Mouse (Mus musculus): ENCODE data around the gene 1810013L24Rik. TPM values are rescaled to one million over a fixed set of nuclear protein-coding genes. Genes with fewer than 3 reads are reported as not detected.

The 1810013L24Rik gene
- total and polyA plus RNA-seq, 3 experiments = 27.1 to 47.7 (median 30.0) TPM

- Histone ChIP-seq H3K4me3 (replicated peaks in 1 of 3; ENCODE audit: low read depth in 2 of 3, low read length in 2 of 3, poor library complexity in 1 of 3) (no peak overlapping the region), H3K4me2 (ENCODE audit: insufficient read depth, low read depth, poor library complexity, severe bottlenecking) (no peak overlapping the region), H3K27ac (ENCODE audit: insufficient read depth, low read depth) (no peak overlapping the region), H3K9me3 (replicated peaks; ENCODE audit: low read length) (no peaks in the 10 kb centered on the region), H3K9ac (ENCODE audit: insufficient read depth, low read depth) (no peak overlapping the region), H3K79me2 (replicated peaks; ENCODE audit: control insufficient read depth, extremely low read depth, insufficient read depth, poor library complexity, severe bottlenecking) (peaks cover 80% of the 10 kb centered on the region), H3K27me3 (replicated peaks) (no peaks in the 10 kb centered on the region), H3K4me1 (ENCODE audit: control insufficient read depth in 1 of 2, insufficient read depth in 2 of 2) (peaks cover 2 to 78% of the 10 kb centered on the region in 2 experiments), H3K36me3 (replicated peaks in 1 of 2; ENCODE audit: control insufficient read depth in 1 of 2, insufficient read depth in 1 of 2, low read length in 1 of 2) (peaks cover 41 to 87% of the 10 kb centered on the region in 2 experiments)
- no peak for DNase-seq (ENCODE audit: extremely low read depth)
- TF ChIP-seq NRF1 (IDR thresholded peaks at IDR 0.05; ENCODE audit: low read depth, low read length) = no peak
- TF ChIP-seq TBP (conservative IDR thresholded peaks at IDR 0.05; ENCODE audit: low read depth, low read length) = no peak
- no peak for TF ChIP-seq E2F4 (IDR thresholded peaks at IDR 0.05; ENCODE audit: insufficient replicate concordance, low read depth, low read length)
- TF ChIP-seq RAD21 (IDR thresholded peaks at IDR 0.05; ENCODE audit: low read depth, low read length) = no peak
- TF ChIP-seq CHD2 (IDR thresholded peaks at IDR 0.05; ENCODE audit: low read length) = no peak
- TF ChIP-seq PAX5 (IDR thresholded peaks at IDR 0.05; ENCODE audit: low read length) = no peak
- no peak for TF ChIP-seq MXI1 (IDR thresholded peaks at IDR 0.05; ENCODE audit: low read depth, low read length)
- no peak for TF ChIP-seq JUND (conservative IDR thresholded peaks at IDR 0.05; ENCODE audit: low read depth, low read length)
- TF ChIP-seq TCF12 (IDR thresholded peaks at IDR 0.05; ENCODE audit: low read depth, low read length) = no peak
- TF ChIP-seq IRF4 (IDR thresholded peaks at IDR 0.05; ENCODE audit: low read depth, low read length) = no peak
- TF ChIP-seq ELF1 (IDR thresholded peaks at IDR 0.05; ENCODE audit: low read depth, low read length) = no peak
- no peak for TF ChIP-seq ETS1 (conservative IDR thresholded peaks at IDR 0.05; ENCODE audit: low read depth, low read length)
- no peak for TF ChIP-seq CTCF (conservative IDR thresholded peaks at IDR 0.05 in 1 of 2, IDR thresholded peaks at IDR 0.05 in 1 of 2; ENCODE audit: low read depth in 2 of 2, low read length in 2 of 2)
- no peak for TF ChIP-seq ZC3H11A (IDR thresholded peaks at IDR 0.05; ENCODE audit: low read depth, low read length)
- no peak for TF ChIP-seq NELFE (IDR thresholded peaks at IDR 0.05; ENCODE audit: low read depth, low read length)
- TF ChIP-seq POLR2AphosphoS2 (IDR thresholded peaks at IDR 0.05; ENCODE audit: low read depth, low read length) = no peak
- TF ChIP-seq HCFC1 (IDR thresholded peaks at IDR 0.05; ENCODE audit: low read depth, low read length) = no peak
- dilution Hi-C loops (cut with MboI; ENCODE audit: extremely low pct_ligation_motif_present, extremely low pct_unique_long_range_greater_than_20kb, low sequenced_read_pairs) (no loop called here), in situ Hi-C loops (cut with MboI; ENCODE audit: low pct_ligation_motif_present, low pct_unique_long_range_greater_than_20kb, low sequenced_read_pairs) (no loop called here)
These were observed 9.0 kb downstream of the 1810013L24Rik start for GRCm38 (mm10) chr16:8838921-8839320.

- no peak overlapping the region for H3K27ac ChIP-seq (ENCODE audit: insufficient read depth, low read depth)
- peaks cover 43 to 90% of the 10 kb centered on the region in 2 experiments for H3K36me3 ChIP-seq (replicated peaks in 1 of 2; ENCODE audit: control insufficient read depth in 1 of 2, insufficient read depth in 1 of 2, low read length in 1 of 2)
- in situ Hi-C loops (cut with MboI; ENCODE audit: low pct_ligation_motif_present, low pct_unique_long_range_greater_than_20kb, low sequenced_read_pairs) (no loop called here), dilution Hi-C loops (cut with MboI; ENCODE audit: extremely low pct_ligation_motif_present, extremely low pct_unique_long_range_greater_than_20kb, low sequenced_read_pairs) (no loop called here)
- H3K79me2 ChIP-seq (replicated peaks; ENCODE audit: control insufficient read depth, extremely low read depth, insufficient read depth, poor library complexity, severe bottlenecking) = peaks cover 72% of the 10 kb centered on the region
- DNase-seq (ENCODE audit: extremely low read depth) = no peak
- no peaks in the 10 kb centered on the region for H3K27me3 ChIP-seq (replicated peaks)
- TF ChIP-seq MAX (IDR thresholded peaks at IDR 0.05; ENCODE audit: low read length) (no peak), POLR2A (IDR thresholded peaks at IDR 0.05; ENCODE audit: low read depth, low read length) (no peak), SIN3A (IDR thresholded peaks at IDR 0.05; ENCODE audit: low read length) (no peak)
- no peak overlapping the region for H3K9ac ChIP-seq (ENCODE audit: insufficient read depth, low read depth)
- H3K4me3 ChIP-seq (replicated peaks in 1 of 3; ENCODE audit: low read depth in 2 of 3, low read length in 2 of 3, poor library complexity in 1 of 3) = no peak overlapping the region
- H3K9me3 ChIP-seq (replicated peaks; ENCODE audit: low read length) = no peaks in the 10 kb centered on the region
- H3K4me1 ChIP-seq (ENCODE audit: control insufficient read depth in 1 of 2, insufficient read depth in 2 of 2) = peaks cover 2 to 73% of the 10 kb centered on the region in 2 experiments
- no peak overlapping the region; the same call in 1 of the 2 replicates for H3K4me2 ChIP-seq (ENCODE audit: insufficient read depth, low read depth, poor library complexity, severe bottlenecking)
These were observed 10.7 kb downstream of the 1810013L24Rik start for GRCm38 (mm10) chr16:8840557-8840956.
